Mouse (Mus musculus) embryo, embryonic 11 days (tissue): ENCODE data around the gene Thap12.

ENCODE experiments used
- DNase-seq: peaks from one replicate; pipeline ENCODE4 v3.0.0-alpha.2; 2015

Gene Thap12

GRCm38 (mm10) chr7:98763911-98764310, 61.0 kb downstream of the Thap12 start:
- DNase-seq = no peak

GRCm38 (mm10) chr7:98767261-98767660, 64.4 kb downstream of the Thap12 start:
- no peak for DNase-seq
